Mouse (Mus musculus) testis, adult 2 months (tissue): ENCODE measurements around the gene Brwd1.

Experiments used
- CTCF ChIP-seq: fragments of 200-500 bp; IDR thresholded peaks from 2 replicates; pipeline ENCODE4 v1.5.1; 2012; ENCODE audit warnings: low read depth, mild to moderate bottlenecking, inconsistent platforms, low read length, moderate library complexity; ENCODE audit not compliant: control insufficient read depth, insufficient read depth, insufficient replicate concordance
- POLR2A ChIP-seq: fragments of 200-500 bp; IDR thresholded peaks from 2 replicates; pipeline ENCODE4 v1.6.1; 2012; ENCODE audit warnings: low read depth, mild to moderate bottlenecking, inconsistent platforms, low read length, moderate library complexity; ENCODE audit not compliant: control insufficient read depth

DNA sequence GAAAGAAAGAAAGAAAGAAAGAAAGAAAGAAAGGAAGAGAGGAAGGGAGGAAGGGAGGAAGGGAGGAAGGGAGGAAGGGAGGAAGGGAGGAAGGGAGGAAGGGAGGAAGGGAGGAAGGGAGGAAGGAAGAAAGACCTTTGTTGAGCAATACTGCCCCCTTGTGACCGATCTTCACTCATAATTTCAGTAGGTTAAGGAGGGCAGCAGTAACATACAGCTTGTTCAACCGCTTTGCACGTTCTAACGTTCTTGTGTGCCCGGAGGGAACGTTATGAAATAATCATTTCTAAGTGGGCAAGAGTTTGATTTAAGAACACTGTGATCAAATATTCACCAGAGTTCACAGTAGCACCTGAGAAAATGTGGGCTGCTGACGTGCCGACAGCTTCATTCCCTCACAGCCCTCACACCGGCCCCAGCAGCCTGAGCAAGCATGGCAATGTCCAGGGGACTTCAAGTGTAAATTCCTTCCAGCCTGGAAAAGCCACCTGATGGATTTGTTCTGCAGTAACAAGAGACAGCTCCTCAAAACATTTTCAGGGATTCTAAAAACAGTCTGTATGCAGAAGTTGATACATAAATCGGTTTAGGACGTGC is 117.8 kb downstream of the Brwd1 start:
- TF ChIP-seq POLR2A (no peak), CTCF (no peak)
